Comparison of ENCODE assay signal across 8 mouse cellular contexts in genomic region chr17:36020191-36021073, GRCm38 (mm10). TPM values are rescaled to one million over a fixed set of nuclear protein-coding genes. Genes with fewer than 3 reads are reported as not detected.
DNase-seq lines count a peak whose midpoint lies in the region; ATAC-seq lines count a peak whose summit lies in the region.

TSS of gene H2-T24 (minus strand) at chr17:36020560.

- no peaks in the 10 kb centered on the region for H3K4me1 ChIP-seq in embryonic facial prominence, embryonic 11.5 days (ENCODE audit: control insufficient read depth, insufficient read depth, low read length)
- no peaks in the 10 kb centered on the region for H3K4me1 ChIP-seq in limb, embryonic 11.5 days (ENCODE audit: control insufficient read depth, insufficient read depth, low read length)
- no peaks in the 10 kb centered on the region for H3K4me1 ChIP-seq in midbrain, embryonic 14.5 days (ENCODE audit: control insufficient read depth, insufficient read depth, low read length)

- H3K27ac ChIP-seq in embryonic facial prominence, embryonic 11.5 days (replicated peaks; ENCODE audit: low read depth, low read length): no peak within 1 kb of the TSS
- H3K27ac ChIP-seq in limb, embryonic 11.5 days (replicated peaks; ENCODE audit: low read depth, low read length): no peak within 1 kb of the TSS
- no peak within 1 kb of the TSS for H3K27ac ChIP-seq in midbrain, embryonic 14.5 days (replicated peaks; ENCODE audit: low read depth, low read length)

- 41% methylated on average over 15 of the region's 15 CpGs for WGBS in embryonic facial prominence, embryonic 11.5 days
- WGBS in limb, embryonic 11.5 days: 40% methylated on average over 15 of the region's 15 CpGs
- 44% methylated on average over 15 of the region's 15 CpGs for WGBS in midbrain, embryonic 14.5 days

- no peaks in the 10 kb centered on the region for H3K27me3 ChIP-seq in embryonic facial prominence, embryonic 11.5 days (ENCODE audit: control insufficient read depth, insufficient read depth, low read length)
- no peaks in the 10 kb centered on the region for H3K27me3 ChIP-seq in limb, embryonic 11.5 days (ENCODE audit: control insufficient read depth, insufficient read depth, low read length)
- no peaks in the 10 kb centered on the region for H3K27me3 ChIP-seq in midbrain, embryonic 14.5 days (ENCODE audit: control insufficient read depth, insufficient read depth, low read length)

- no peaks in the 10 kb centered on the region for H3K36me3 ChIP-seq in embryonic facial prominence, embryonic 11.5 days (replicated peaks; ENCODE audit: control insufficient read depth, insufficient read depth, low read depth, low read length)
- no peaks in the 10 kb centered on the region for H3K36me3 ChIP-seq in limb, embryonic 11.5 days (ENCODE audit: control insufficient read depth, insufficient read depth, low read length)
- H3K36me3 ChIP-seq in midbrain, embryonic 14.5 days (ENCODE audit: control insufficient read depth, insufficient read depth, low read length): peaks cover under 1% of the 10 kb centered on the region; the same call in 1 of the 2 replicates

- H3K4me3 ChIP-seq in embryonic facial prominence, embryonic 11.5 days (ENCODE audit: low read depth, low read length): no peak within 1 kb of the TSS
- H3K4me3 ChIP-seq in limb, embryonic 11.5 days (ENCODE audit: low read depth, low read length): no peak within 1 kb of the TSS
- no peak within 1 kb of the TSS for H3K4me3 ChIP-seq in midbrain, embryonic 14.5 days (replicated peaks; ENCODE audit: low read depth, low read length)

- H3K9ac ChIP-seq in embryonic facial prominence, embryonic 11.5 days (replicated peaks; ENCODE audit: low read length): no peak within 1 kb of the TSS
- no peak within 1 kb of the TSS for H3K9ac ChIP-seq in limb, embryonic 11.5 days (ENCODE audit: low read length)
- H3K9ac ChIP-seq in midbrain, embryonic 14.5 days (replicated peaks; ENCODE audit: low read length): no peak within 1 kb of the TSS

- no peaks in the 10 kb centered on the region for H3K9me3 ChIP-seq in embryonic facial prominence, embryonic 11.5 days (replicated peaks; ENCODE audit: control insufficient read depth, low read length)
- H3K9me3 ChIP-seq in limb, embryonic 11.5 days (ENCODE audit: control insufficient read depth, low read length): no peaks in the 10 kb centered on the region
- H3K9me3 ChIP-seq in midbrain, embryonic 14.5 days (ENCODE audit: control insufficient read depth, low read length): no peaks in the 10 kb centered on the region

- no peak within 1 kb of the TSS for H3K4me2 ChIP-seq in embryonic facial prominence, embryonic 11.5 days (ENCODE audit: low read depth, low read length)
- H3K4me2 ChIP-seq in limb, embryonic 11.5 days (ENCODE audit: low read depth, severe bottlenecking): no peak within 1 kb of the TSS
- H3K4me2 ChIP-seq in midbrain, embryonic 14.5 days (ENCODE audit: low read length): peak within 1 kb of the TSS; percentile 1; the same call in 1 of the 2 replicates

- ATAC-seq in embryonic facial prominence, embryonic 11.5 days (replicated peaks; ENCODE audit: insufficient number of reproducible peaks, low FRiP score, low TSS enrichment, low read depth): no peak; the same call in 1 of the 2 replicates
- no peak for ATAC-seq in limb, embryonic 11.5 days (ENCODE audit: insufficient number of reproducible peaks, low FRiP score, low TSS enrichment, low read depth)
- no peak for ATAC-seq in midbrain, embryonic 14.5 days (ENCODE audit: low FRiP score, low TSS enrichment)

- intact Hi-C loops in heart, postnatal 25 days (cut with DNase I): no loop called here

- DNase-seq in urinary bladder, postnatal 36 days (ENCODE audit: low spot score in 2 of 2): peak; percentile 66 to 70
- no peak for DNase-seq in urinary bladder, postnatal 25 days (ENCODE audit: low spot score)
- DNase-seq in embryonic facial prominence, embryonic 11.5 days (ENCODE audit: low spot score): peak; percentile 58
- peak; percentile 69 for DNase-seq in heart, postnatal 25 days (ENCODE audit: low spot score)
- peak; percentile 29 for DNase-seq in limb, embryonic 11.5 days (ENCODE audit: low spot score)
- DNase-seq in midbrain, embryonic 14.5 days: peak; percentile 32
- peak; percentile 72 for DNase-seq in testis, postnatal 10 days (ENCODE audit: low spot score)
- DNase-seq in cerebellum, adult 9-11 months: no peak

RNA-seq across cellular contexts. Expression of gene H2-T24, which starts in this region (rescaled TPM):
- polyA plus RNA-seq in embryonic facial prominence, embryonic 11.5 days (2014; fragmentation: Nextera tagmentation; extraction: Ambion mirVana): 2.2 and 2.4 TPM in 2 replicates
- 1 to 10 TPM; 7.4 to 7.5 TPM for total RNA-seq in heart, postnatal 25 days (2021)
- polyA plus RNA-seq in limb, embryonic 11.5 days (2014; fragmentation: Nextera tagmentation; extraction: Ambion mirVana): 2.3 and 2.6 TPM in 2 replicates
- 7.4 and 9.8 TPM in 2 replicates for polyA plus RNA-seq in midbrain, embryonic 14.5 days (2014; fragmentation: Nextera tagmentation; extraction: Ambion mirVana)

Comparison
In these comparisons a context has a peak if more than half of its experiments do, and no peak if none do; other contexts are left out.
1. DNase-seq: peak in urinary bladder, postnatal 36 days (2 of 2), embryonic facial prominence, embryonic 11.5 days (single experiment), heart, postnatal 25 days (single experiment), limb, embryonic 11.5 days (single experiment), midbrain, embryonic 14.5 days (single experiment) and testis, postnatal 10 days (single experiment); none in urinary bladder, postnatal 25 days (single experiment) and cerebellum, adult 9-11 months (single experiment).